Mouse (Mus musculus) forebrain, postnatal 0 days (tissue): ENCODE measurements around the gene Thyn1. TPM values are rescaled to one million over a fixed set of nuclear protein-coding genes. Genes with fewer than 3 reads are reported as not detected.

ENCODE experiments used
- ATAC-seq: fragments of 200-750 bp; cut with Nextera tagmentation; 2 replicates; pipeline ENCODE4 v1.8.0; 2017; ENCODE audit warnings: mild to moderate bottlenecking, moderate library complexity
- DNase-seq: peaks from one replicate; pipeline ENCODE4 v3.0.0-alpha.2; 2015
- H3K27ac ChIP-seq: fragments of 300-500 bp; sonication (generic); 2 replicates; pipeline ENCODE4 v1.5.1; 2014; ENCODE audit warnings: low read depth, mild to moderate bottlenecking, antibody characterized with exemption, low read length, moderate library complexity, mixed read lengths
- H3K27me3 ChIP-seq: fragments of 300-500 bp; sonication (generic); 2 replicates; pipeline ENCODE4 v1.6.1; 2014; ENCODE audit warnings: mild to moderate bottlenecking, low read length, mixed read lengths; ENCODE audit not compliant: insufficient read depth
- H3K36me3 ChIP-seq: fragments of 300-500 bp; sonication (generic); 2 replicates; pipeline ENCODE4 v1.6.1; 2014; ENCODE audit warnings: mild to moderate bottlenecking, moderate library complexity; ENCODE audit not compliant: insufficient read depth
- H3K4me1 ChIP-seq: fragments of 300-500 bp; sonication (generic); 2 replicates; pipeline ENCODE4 v1.6.1; 2014; ENCODE audit warnings: antibody characterized with exemption; ENCODE audit not compliant: insufficient read depth
- H3K4me2 ChIP-seq: fragments of 300-500 bp; sonication (generic); 2 replicates; pipeline ENCODE4 v1.6.1; 2014; ENCODE audit warnings: low read depth, mild to moderate bottlenecking, moderate library complexity
- H3K4me3 ChIP-seq: fragments of 300-500 bp; sonication (generic); 2 replicates; pipeline ENCODE4 v1.5.1; 2014; ENCODE audit warnings: low read depth, low read length, mixed read lengths
- H3K9ac ChIP-seq: fragments of 300-500 bp; sonication (generic); 2 replicates; pipeline ENCODE4 v1.6.1; 2014; ENCODE audit warnings: mild to moderate bottlenecking
- H3K9me3 ChIP-seq: fragments of 300-500 bp; sonication (generic); 2 replicates; pipeline ENCODE4 v1.6.1; 2016; ENCODE audit warnings: low read length
- CTCF ChIP-seq: sonication (generic); IDR thresholded peaks from 2 replicates; pipeline ENCODE4 v1.5.1; 2016; ENCODE audit warnings: antibody characterized with exemption, control low read depth, low read depth
- WGBS: fragments of 180-500 bp; shearing (Covaris S2); extraction: QIAGEN DNeasy Blood & Tissue Kit; methylation state at CpG from one replicate; pipeline ENCODE4 v1.1.7; 2014; 5-methylcytosine and 5-hydroxymethylcytosine counted together
- polyA plus RNA-seq: library from polyadenylated mRNA; unstranded; fragments of >200 nt; fragmentation: Nextera tagmentation; extraction: Ambion mirVana; gene quantifications from 2 replicates; pipeline ENCODE4 v1.2.1, GENCODE M21; 2015
- total RNA-seq: library from RNA; depleted of rRNA; stranded (reverse); fragments of >200 nt; gene quantifications from 2 replicates; pipeline ENCODE4 v1.2.3, GENCODE M21; 2014

Thyn1 gene
- total and polyA plus RNA-seq, 2 experiments from 2014 or later: 83.2 to 181 TPM

DNA sequence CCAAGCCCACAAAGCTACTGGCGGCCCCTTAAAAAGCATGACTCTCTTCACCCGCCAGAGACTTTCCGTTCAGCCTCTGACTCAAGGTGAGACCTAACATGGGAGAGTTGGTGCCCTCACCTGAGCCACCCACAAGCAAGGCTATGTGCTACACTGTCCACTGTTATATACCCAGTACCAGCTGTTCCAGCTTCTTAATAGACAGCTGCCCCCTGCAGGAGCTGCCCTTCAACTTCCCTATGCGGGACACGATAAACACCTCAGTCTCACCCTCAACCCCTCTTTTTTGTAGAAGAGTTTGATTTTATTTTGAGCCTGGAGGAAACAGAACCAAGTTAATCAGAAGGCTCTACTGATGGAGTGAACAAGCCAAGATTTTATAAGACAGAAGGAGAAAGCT is 7.4 kb downstream of the Thyn1 start:
- Histone ChIP-seq H3K9me3 (no peaks in the 10 kb centered on the region), H3K27ac (no peak overlapping the region), H3K9ac (no peak overlapping the region), H3K4me2 (no peak overlapping the region), H3K27me3 (no peaks in the 10 kb centered on the region), H3K4me1 (0 out of 2 replicates have a peak, but pooled peaks cover 3% of the 10 kb centered on the region), H3K4me3 (no peak overlapping the region), H3K36me3 (peaks cover 69% of the 10 kb centered on the region)
- no peak for DNase-seq
- 91% methylated on average over 5 of the region's 5 CpGs for WGBS
- TF ChIP-seq CTCF: no peak
- no peak for ATAC-seq

DNA sequence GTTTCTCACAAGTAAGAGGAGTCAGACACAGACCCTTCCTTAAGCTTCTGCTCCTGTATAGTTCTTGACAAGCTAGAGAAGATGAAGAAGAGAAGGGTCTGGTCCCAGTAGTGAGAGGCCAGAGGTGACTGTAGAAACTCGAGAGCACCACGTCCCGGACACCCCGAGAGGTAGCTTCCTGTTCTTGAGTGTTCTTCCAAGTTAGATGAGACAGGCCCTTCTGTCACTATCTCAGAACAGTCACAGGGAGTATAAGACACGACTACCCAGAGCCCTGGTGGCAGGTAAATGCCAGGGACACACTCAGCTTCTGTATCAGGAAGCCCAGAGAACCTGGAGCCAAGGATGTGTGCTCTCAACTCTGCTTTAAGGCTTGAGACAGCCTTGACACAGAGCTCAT is 9.7 kb downstream of the Thyn1 start:
- no peaks in the 10 kb centered on the region for H3K9me3 ChIP-seq
- H3K4me1 ChIP-seq: 0 out of 2 replicates have a peak, but pooled peaks cover 3% of the 10 kb centered on the region
- TF ChIP-seq CTCF: no peak
- ATAC-seq (no peak), DNase-seq (no peak)
- no peaks in the 10 kb centered on the region for H3K27me3 ChIP-seq
- H3K9ac ChIP-seq: no peak overlapping the region
- no peak overlapping the region for H3K4me3 ChIP-seq
- H3K27ac ChIP-seq: no peak overlapping the region
- peaks cover 74% of the 10 kb centered on the region for H3K36me3 ChIP-seq
- 87% methylated on average over 5 of the region's 5 CpGs for WGBS
- no peak overlapping the region for H3K4me2 ChIP-seq

DNA sequence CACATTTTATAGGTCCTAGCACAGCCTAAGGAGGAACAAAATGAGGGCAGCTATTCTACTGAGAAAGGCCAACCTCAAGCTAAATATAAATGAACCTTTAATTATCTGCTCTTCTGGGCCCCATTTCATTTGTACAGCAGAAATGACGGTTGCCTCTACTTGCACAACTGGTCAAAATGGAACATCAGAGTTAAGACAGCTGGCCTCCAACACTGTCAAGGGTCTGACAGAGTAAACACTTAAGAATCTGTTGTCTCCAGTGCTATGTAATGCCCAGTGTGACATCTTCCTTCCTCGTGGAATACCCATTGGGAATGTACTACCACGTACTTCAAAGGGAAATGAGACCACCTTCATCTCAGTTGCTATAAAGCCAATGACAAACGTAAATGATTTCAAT is 12.1 kb downstream of the Thyn1 start:
- Histone ChIP-seq H3K27ac (no peak overlapping the region), H3K4me3 (no peak overlapping the region), H3K4me2 (no peak overlapping the region), H3K36me3 (peaks cover 72% of the 10 kb centered on the region), H3K4me1 (no peaks in the 10 kb centered on the region), H3K9ac (no peak overlapping the region), H3K27me3 (no peaks in the 10 kb centered on the region), H3K9me3 (no peaks in the 10 kb centered on the region)
- DNase-seq (no peak), ATAC-seq (no peak)
- 92% methylated on average over 4 of the region's 4 CpGs for WGBS
- no peak for TF ChIP-seq CTCF

- no peak for TF ChIP-seq CTCF
- no peaks in the 10 kb centered on the region for H3K4me1 ChIP-seq
- H3K9ac ChIP-seq: no peak overlapping the region
- 96% methylated on average over 10 of the region's 10 CpGs for WGBS
- DNase-seq: no peak
- no peak for ATAC-seq
- no peaks in the 10 kb centered on the region for H3K9me3 ChIP-seq
- H3K27ac ChIP-seq: no peak overlapping the region
- no peak overlapping the region for H3K4me2 ChIP-seq
- no peaks in the 10 kb centered on the region for H3K27me3 ChIP-seq
- H3K36me3 ChIP-seq: peaks cover 34% of the 10 kb centered on the region
- H3K4me3 ChIP-seq: no peak overlapping the region
These were observed 19.5 kb downstream of the Thyn1 start for GRCm38 (mm10) chr9:27018961-27019360.

DNA sequence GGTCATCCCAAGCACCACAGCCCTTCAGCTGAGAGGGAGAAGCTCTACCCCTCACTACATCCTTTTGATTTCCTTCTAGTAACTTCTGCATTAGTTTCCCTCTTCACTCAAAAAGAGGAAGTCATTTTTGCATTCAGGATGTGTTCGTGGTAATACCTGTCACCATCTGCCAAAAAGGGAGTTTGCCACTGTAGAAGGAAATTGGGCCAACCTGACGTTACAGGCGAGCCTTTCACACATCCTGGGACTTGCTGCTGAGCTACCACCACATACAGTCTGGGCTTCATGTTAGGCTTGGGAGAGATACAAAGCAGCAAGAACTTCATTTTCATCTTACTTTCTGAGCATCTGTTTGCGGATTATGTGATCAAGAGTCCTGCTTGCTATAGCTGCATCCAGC is 24.2 kb downstream of the Thyn1 start:
- H3K27ac ChIP-seq: no peak overlapping the region
- no peaks in the 10 kb centered on the region for H3K27me3 ChIP-seq
- no peak overlapping the region for H3K9ac ChIP-seq
- WGBS: 83% methylated on average over 4 of the region's 4 CpGs
- H3K4me3 ChIP-seq: no peak overlapping the region
- H3K4me1 ChIP-seq: peaks cover 28% of the 10 kb centered on the region
- H3K9me3 ChIP-seq: no peaks in the 10 kb centered on the region
- no peak for TF ChIP-seq CTCF
- DNase-seq: no peak
- no peak for ATAC-seq
- H3K36me3 ChIP-seq: peaks cover 4% of the 10 kb centered on the region; the same call in 1 of the 2 replicates
- no peak overlapping the region for H3K4me2 ChIP-seq

GRCm38 (mm10) chr9:27026708-27027107 is 27.2 kb downstream of the Thyn1 start:
- TF ChIP-seq CTCF: no peak
- Histone ChIP-seq H3K27me3 (no peaks in the 10 kb centered on the region), H3K9ac (no peak overlapping the region), H3K9me3 (no peaks in the 10 kb centered on the region), H3K4me1 (peaks cover 32% of the 10 kb centered on the region), H3K36me3 (no peaks in the 10 kb centered on the region), H3K27ac (no peak overlapping the region), H3K4me3 (peak overlapping the region; percentile 92), H3K4me2 (peak overlapping the region; percentile 62; the same call in 1 of the 2 replicates)
- no peak for ATAC-seq
- 86% methylated on average over 1 of the region's 1 CpGs for WGBS
- DNase-seq: no peak

- H3K4me2 ChIP-seq: peak overlapping the region; percentile 62
- peaks cover 32% of the 10 kb centered on the region for H3K4me1 ChIP-seq
- H3K9ac ChIP-seq: peak overlapping the region; percentile 96
- TF ChIP-seq CTCF: peak; percentile 51
- DNase-seq: peak; percentile 66
- WGBS: under 1% methylated on average over 52 of the region's 52 CpGs
- ATAC-seq: peak; percentile 32
- H3K27me3 ChIP-seq: no peaks in the 10 kb centered on the region
- peak overlapping the region; percentile 96 for H3K27ac ChIP-seq
- H3K4me3 ChIP-seq: peak overlapping the region; percentile 92
- no peaks in the 10 kb centered on the region for H3K36me3 ChIP-seq
- H3K9me3 ChIP-seq: no peaks in the 10 kb centered on the region
These were observed 29.7 kb downstream of the Thyn1 start for GRCm38 (mm10) chr9:27029022-27029827.
